Mouse (Mus musculus) erythroblast, embryonic 14.5 days (primary cell): ENCODE data around the gene Vps13d. TPM values are rescaled to one million over a fixed set of nuclear protein-coding genes. Genes with fewer than 3 reads are reported as not detected.
A peak's percentile ranks its signal among the peaks of the same experiment; 100 is the strongest.

Experiments used
- H3K27me3 ChIP-seq: 2 replicates; pipeline ENCODE4 v1.6.1; 2012; ENCODE audit warnings: inconsistent platforms; ENCODE audit not compliant: control insufficient read depth
- H3K36me3 ChIP-seq: 2 replicates; pipeline ENCODE4 v1.6.1; 2012; ENCODE audit warnings: mild to moderate bottlenecking, inconsistent platforms; ENCODE audit not compliant: control insufficient read depth
- H3K4me1 ChIP-seq: 2 replicates; pipeline ENCODE4 v1.6.1; 2012; ENCODE audit warnings: inconsistent platforms; ENCODE audit not compliant: control insufficient read depth
- H3K4me3 ChIP-seq: replicated peaks from 2 replicates; pipeline ENCODE3; 2012; ENCODE audit warnings: moderate library complexity, mild to moderate bottlenecking, inconsistent platforms
- H3K9me3 ChIP-seq: 2 replicates; pipeline ENCODE4 v1.6.1; 2012; ENCODE audit warnings: low read length, inconsistent platforms, mixed read lengths; ENCODE audit not compliant: control insufficient read depth
- GATA1 ChIP-seq: IDR thresholded peaks from 2 replicates; pipeline ENCODE4 v1.6.1; 2012; ENCODE audit warnings: low read length, inconsistent platforms, mixed read lengths
- TAL1 ChIP-seq: IDR thresholded peaks from 3 replicates; pipeline ENCODE4 v1.6.1; 2012; ENCODE audit warnings: low read length, inconsistent platforms, mixed read lengths
- polyA plus RNA-seq: library from polyadenylated mRNA; stranded (reverse); fragments of >175 nt; gene quantifications from 2 replicates; pipeline ENCODE4 v1.2.3, GENCODE M21; 2012

Vps13d gene
- polyA plus RNA-seq, 1 experiment: 0.69 TPM

- H3K9me3 ChIP-seq: no peaks in the 10 kb centered on the region
- peaks cover 89% of the 10 kb centered on the region for H3K4me1 ChIP-seq
- TF ChIP-seq TAL1 (no peak), GATA1 (no peak)
- H3K27me3 ChIP-seq: no peaks in the 10 kb centered on the region
- H3K4me3 ChIP-seq: no peak overlapping the region
- peaks cover 73% of the 10 kb centered on the region for H3K36me3 ChIP-seq
Observed at GRCm38 (mm10) chr4:145037631-145038416, 157.0 kb downstream of the Vps13d start.

GRCm38 (mm10) chr4:145037006-145037405, 157.8 kb downstream of the Vps13d start:
- Histone ChIP-seq H3K4me1 (peaks cover 89% of the 10 kb centered on the region), H3K9me3 (no peaks in the 10 kb centered on the region), H3K36me3 (peaks cover 68% of the 10 kb centered on the region), H3K4me3 (no peak overlapping the region), H3K27me3 (no peaks in the 10 kb centered on the region)
- TF ChIP-seq GATA1: no peak
- no peak for TF ChIP-seq TAL1

- Histone ChIP-seq H3K27me3 (no peaks in the 10 kb centered on the region), H3K9me3 (no peaks in the 10 kb centered on the region), H3K36me3 (peaks cover 65% of the 10 kb centered on the region), H3K4me3 (peak overlapping the region; percentile 51), H3K4me1 (peaks cover 86% of the 10 kb centered on the region)
- TF ChIP-seq GATA1 (no peak), TAL1 (no peak)
Observed at GRCm38 (mm10) chr4:145035450-145035849, 159.4 kb downstream of the Vps13d start.

GRCm38 (mm10) chr4:145034506-145035243, 160.1 kb downstream of the Vps13d start:
- Histone ChIP-seq H3K4me3 (peak overlapping the region; percentile 51), H3K4me1 (peaks cover 82% of the 10 kb centered on the region), H3K9me3 (no peaks in the 10 kb centered on the region), H3K36me3 (peaks cover 61% of the 10 kb centered on the region), H3K27me3 (no peaks in the 10 kb centered on the region)
- TF ChIP-seq GATA1: peak; percentile 98
- TF ChIP-seq TAL1: peak; percentile 87

GRCm38 (mm10) chr4:145033392-145033791, 161.4 kb downstream of the Vps13d start:
- H3K36me3 ChIP-seq: peaks cover 57% of the 10 kb centered on the region
- H3K4me3 ChIP-seq: no peak overlapping the region

GRCm38 (mm10) chr4:145032637-145033036, 162.2 kb downstream of the Vps13d start:
- H3K4me3 ChIP-seq: no peak overlapping the region
- no peak for TF ChIP-seq GATA1
- TF ChIP-seq TAL1: no peak
- peaks cover 79% of the 10 kb centered on the region for H3K4me1 ChIP-seq
- H3K36me3 ChIP-seq: peaks cover 56% of the 10 kb centered on the region
- no peaks in the 10 kb centered on the region for H3K27me3 ChIP-seq
- H3K9me3 ChIP-seq: no peaks in the 10 kb centered on the region

More at GRCm38 (mm10) chr4:145033392-145033791, 161.4 kb downstream of the Vps13d start:
- Histone ChIP-seq H3K9me3 (no peaks in the 10 kb centered on the region), H3K27me3 (no peaks in the 10 kb centered on the region), H3K4me1 (peaks cover 77% of the 10 kb centered on the region)
- TF ChIP-seq TAL1: peak; percentile 52
- peak; percentile 57; the same call in 1 of the 2 replicates for TF ChIP-seq GATA1

GRCm38 (mm10) chr4:145031510-145031909, 163.3 kb downstream of the Vps13d start:
- Histone ChIP-seq H3K4me1 (peaks cover 80% of the 10 kb centered on the region), H3K27me3 (no peaks in the 10 kb centered on the region), H3K9me3 (no peaks in the 10 kb centered on the region), H3K4me3 (no peak overlapping the region), H3K36me3 (peaks cover 51% of the 10 kb centered on the region)
- TF ChIP-seq GATA1 (no peak), TAL1 (no peak)

GRCm38 (mm10) chr4:145026449-145026851, 168.4 kb downstream of the Vps13d start:
- H3K27me3 ChIP-seq: no peaks in the 10 kb centered on the region
- no peaks in the 10 kb centered on the region for H3K9me3 ChIP-seq
- H3K36me3 ChIP-seq: peaks cover 34% of the 10 kb centered on the region
- H3K4me3 ChIP-seq: no peak overlapping the region
- no peak for TF ChIP-seq TAL1
- no peak for TF ChIP-seq GATA1
- peaks cover 55% of the 10 kb centered on the region for H3K4me1 ChIP-seq

GRCm38 (mm10) chr4:145025409-145025762, 169.4 kb downstream of the Vps13d start:
- no peak for TF ChIP-seq TAL1
- no peak for TF ChIP-seq GATA1
- H3K4me1 ChIP-seq: peaks cover 48% of the 10 kb centered on the region
- H3K36me3 ChIP-seq: peaks cover 25% of the 10 kb centered on the region
- H3K4me3 ChIP-seq: no peak overlapping the region
- H3K27me3 ChIP-seq: no peaks in the 10 kb centered on the region
- no peaks in the 10 kb centered on the region for H3K9me3 ChIP-seq
